Mouse (Mus musculus) liver, adult 2 months (tissue): ENCODE data around the gene Fam32a. TPM values are rescaled to one million over a fixed set of nuclear protein-coding genes. Genes with fewer than 3 reads are reported as not detected.
A peak's percentile ranks its signal among the peaks of the same experiment; 100 is the strongest.

Experiments
- DNase-seq: peaks from one replicate; pipeline ENCODE4 v3.0.0-alpha.2; 2011; ENCODE audit warnings: low read depth, low spot score; ENCODE audit errors: extremely low read depth
- H3K27ac ChIP-seq: fragments of 200-500 bp; replicated peaks from 2 replicates; pipeline ENCODE4 v1.5.1; 2012; ENCODE audit warnings: low read depth, mild to moderate bottlenecking, control low read depth, inconsistent platforms, low read length; ENCODE audit not compliant: insufficient read depth
- H3K27me3 ChIP-seq: fragments of 200-500 bp; 2 replicates; pipeline ENCODE4 v1.6.1; 2012; ENCODE audit warnings: mild to moderate bottlenecking, moderate library complexity, low read length, inconsistent platforms; ENCODE audit not compliant: control insufficient read depth, insufficient read depth
- H3K36me3 ChIP-seq: fragments of 200-500 bp; 2 replicates; pipeline ENCODE4 v1.6.1; 2012; ENCODE audit warnings: low read length, inconsistent platforms; ENCODE audit not compliant: control insufficient read depth, insufficient read depth
- H3K4me1 ChIP-seq: fragments of 200-500 bp; 2 replicates; pipeline ENCODE4 v1.6.1; 2011; ENCODE audit warnings: low read length; ENCODE audit not compliant: control insufficient read depth, insufficient read depth
- H3K4me3 ChIP-seq: fragments of 200-500 bp; 2 replicates; pipeline ENCODE4 v1.5.1; 2011; ENCODE audit warnings: low read depth, mild to moderate bottlenecking, control low read depth, low read length, moderate library complexity; ENCODE audit not compliant: insufficient read depth
- H3K79me2 ChIP-seq: fragments of 200-500 bp; 2 replicates; pipeline ENCODE4 v1.6.1; 2012; ENCODE audit warnings: inconsistent platforms, mild to moderate bottlenecking, low read length, moderate library complexity; ENCODE audit not compliant: control insufficient read depth, insufficient read depth
- H3K9ac ChIP-seq: fragments of 200-500 bp; 2 replicates; pipeline ENCODE4 v1.6.1; 2012; ENCODE audit warnings: low read depth, mild to moderate bottlenecking, control low read depth, inconsistent platforms, low read length
- CTCF ChIP-seq: fragments of 200-500 bp; IDR thresholded peaks from 2 replicates; pipeline ENCODE4 v1.5.1; 2011; ENCODE audit warnings: low read depth, low read length, control low read depth
- POLR2A ChIP-seq: fragments of 200-500 bp; IDR thresholded peaks from 2 replicates; pipeline ENCODE4 v1.6.1; 2011; ENCODE audit warnings: low read length, control low read depth; ENCODE audit not compliant: insufficient read depth; ENCODE audit errors: extremely low read depth
- WGBS: fragments of 180-500 bp; shearing (Covaris S2); methylation state at CpG from one replicate; pipeline ENCODE4 v1.1.7; 2018; 5-methylcytosine and 5-hydroxymethylcytosine counted together
- polyA plus RNA-seq: library from polyadenylated mRNA; depleted of rRNA; stranded (reverse); fragments of >200 nt; gene quantifications from 2 replicates; pipeline ENCODE4 v1.2.3, GENCODE M21; 2012; rRNA removed
- total RNA-seq: library from RNA; depleted of rRNA; stranded (reverse); fragments of >200 nt; gene quantifications from 2 replicates; pipeline ENCODE4 v1.2.3, GENCODE M21; 2014; rRNA removed

The Fam32a gene
- total RNA-seq = 28.6 and 29.5 TPM in 2 replicates
- 18.8 and 28.4 TPM in 2 replicates for polyA plus RNA-seq

DNA sequence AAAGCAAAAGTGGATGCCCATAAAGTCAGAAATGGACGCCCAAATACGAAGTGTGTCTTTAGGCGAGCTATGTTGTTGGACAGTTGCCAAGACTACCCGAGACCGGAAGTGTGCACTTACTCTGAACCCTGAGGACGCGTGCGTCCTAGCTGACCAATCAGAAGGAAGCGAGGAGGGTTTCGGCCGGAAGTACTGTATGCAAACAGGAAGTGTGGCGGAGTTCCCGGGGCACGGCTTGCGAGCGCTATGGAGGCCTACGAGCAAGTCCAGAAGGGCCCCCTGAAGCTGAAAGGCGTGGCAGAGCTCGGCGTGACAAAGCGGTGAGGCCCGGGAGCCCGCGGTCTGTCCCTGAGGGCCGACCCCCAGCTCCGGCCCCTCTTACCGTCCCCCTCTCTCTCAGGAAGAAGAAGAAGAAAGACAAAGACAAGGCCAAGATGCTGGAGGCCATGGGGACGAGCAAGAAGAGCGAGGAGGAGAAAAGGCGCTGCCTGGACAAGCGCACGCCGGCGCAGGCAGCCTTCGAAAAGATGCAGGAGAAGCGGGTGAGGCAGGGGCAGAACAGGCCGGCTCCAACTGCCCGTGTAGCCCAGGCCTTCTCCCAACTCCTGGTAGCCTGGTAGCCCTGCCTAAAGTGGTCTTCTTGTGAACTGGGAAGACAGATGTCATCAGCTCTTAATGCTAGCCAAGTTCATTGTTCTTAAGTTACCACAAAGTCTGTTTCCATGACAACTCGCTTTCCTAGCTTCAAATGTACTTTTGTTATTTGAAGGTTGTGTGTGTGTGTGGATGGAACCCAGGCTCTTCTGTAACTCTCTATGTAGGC is at the start of gene Fam32a:
TSS of gene Fam32a (plus strand) at position 190 of the 823 bp plus-strand sequence.
- H3K27ac ChIP-seq = peak within 1 kb of the TSS; percentile 66
- peak within 1 kb of the TSS; percentile 96 for H3K4me3 ChIP-seq
- H3K27me3 ChIP-seq = no peaks in the 10 kb centered on the region
- DNase-seq = peak; percentile 91
- H3K79me2 ChIP-seq = no peaks in the 10 kb centered on the region
- WGBS = 11% methylated on average over 39 of the region's 39 CpGs
- TF ChIP-seq CTCF = no peak
- peak; percentile 66 for TF ChIP-seq POLR2A
- H3K9ac ChIP-seq = peak within 1 kb of the TSS; percentile 86
- H3K4me1 ChIP-seq = peaks cover 8% of the 10 kb centered on the region
- H3K36me3 ChIP-seq = peaks cover 4% of the 10 kb centered on the region; the same call in 1 of the 2 replicates

DNA sequence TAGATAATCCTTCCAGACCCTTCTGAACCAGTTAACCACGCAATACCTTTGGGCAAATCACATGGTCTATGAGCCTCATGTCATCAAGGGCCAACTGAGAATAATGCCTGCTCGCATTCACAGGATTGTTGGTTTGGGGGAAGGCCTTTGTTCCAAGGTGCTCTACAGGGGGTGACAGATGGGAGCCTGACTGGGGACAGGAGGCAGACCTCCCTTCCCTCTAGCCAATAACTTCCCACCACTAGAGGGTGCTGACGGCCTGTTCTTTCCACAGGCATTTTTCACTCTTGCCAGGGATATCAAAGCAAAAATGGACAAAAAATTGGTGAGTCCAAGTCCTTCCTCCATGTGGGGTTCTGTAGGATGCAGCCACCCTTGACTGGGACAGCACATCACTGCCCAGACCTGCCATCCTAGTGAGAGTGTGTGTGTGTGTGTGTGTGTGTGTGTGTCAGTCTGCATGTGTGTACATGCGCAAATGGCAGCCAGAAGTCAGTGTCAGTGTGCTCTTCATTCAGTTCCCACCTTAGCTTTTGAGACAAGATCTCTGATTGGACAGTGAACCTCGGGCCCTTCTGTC is 42.1 kb upstream of the Fam32a start:
- Histone ChIP-seq H3K4me1 (no peaks in the 10 kb centered on the region), H3K27me3 (no peaks in the 10 kb centered on the region), H3K4me3 (no peak overlapping the region), H3K79me2 (no peaks in the 10 kb centered on the region), H3K27ac (no peak overlapping the region), H3K9ac (no peak overlapping the region), H3K36me3 (peaks cover 39% of the 10 kb centered on the region)
- WGBS = 78% methylated on average over 5 of the region's 5 CpGs
- TF ChIP-seq CTCF = peak; percentile 74
- no peak for TF ChIP-seq POLR2A
- peak; percentile 37 for DNase-seq

DNA sequence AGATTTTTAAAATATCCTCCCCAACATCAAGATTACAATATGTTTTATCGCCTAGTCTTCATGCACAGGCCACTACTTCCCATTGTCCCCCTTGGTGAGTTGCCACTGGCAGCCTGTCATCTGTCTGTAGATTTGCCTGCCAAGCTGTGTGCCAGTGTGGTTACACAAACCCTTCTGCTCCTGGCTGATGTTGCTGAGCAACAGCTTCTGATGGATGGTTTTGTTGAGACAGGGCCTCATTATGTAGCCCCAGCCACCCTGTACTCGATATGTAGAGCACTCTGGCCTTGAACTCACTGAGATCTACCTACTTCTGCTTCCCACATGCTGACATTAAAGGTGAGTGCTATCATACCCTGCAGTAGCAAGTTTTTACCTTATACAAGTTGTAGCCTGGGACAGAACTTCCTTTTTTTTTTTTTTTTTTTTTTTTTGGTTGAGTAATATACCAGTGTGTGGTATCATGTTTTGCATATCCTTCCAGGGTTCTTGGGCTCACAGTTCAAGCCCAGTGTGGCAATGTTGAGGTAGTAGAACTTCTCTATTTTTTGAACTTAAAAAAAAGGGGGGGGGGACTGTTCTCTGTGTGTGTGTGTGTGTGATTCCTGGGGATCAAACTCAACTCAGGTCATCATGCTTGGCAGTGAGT is 35.9 kb upstream of the Fam32a start:
- 63% methylated on average over 2 of the region's 2 CpGs for WGBS

DNA sequence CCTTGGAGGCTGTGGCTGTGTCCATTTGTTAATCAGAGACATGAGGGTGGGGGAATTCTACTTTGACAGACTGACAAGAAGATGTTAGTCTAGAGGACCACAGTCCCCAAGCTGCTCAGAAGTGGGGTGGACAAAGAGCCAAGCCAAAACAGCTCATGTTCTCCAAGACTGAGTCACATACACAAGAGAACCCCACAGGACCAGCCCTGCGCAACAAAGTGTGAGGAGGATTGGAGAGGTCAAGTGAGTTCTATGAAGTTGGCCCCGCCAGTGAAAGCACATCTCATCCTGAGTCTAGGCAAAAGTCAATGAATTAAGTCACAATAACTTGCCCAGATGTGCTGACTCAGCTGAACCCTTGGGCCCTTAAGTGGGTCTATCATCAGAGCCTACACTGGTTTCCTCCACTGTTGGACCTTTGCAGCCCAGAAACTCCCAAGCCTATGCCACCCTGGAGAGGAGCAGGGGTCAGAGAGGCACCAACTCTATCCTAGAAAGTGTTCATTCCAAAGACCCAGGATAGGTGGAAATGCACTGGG is 31.7 kb upstream of the Fam32a start:
- no peaks in the 10 kb centered on the region for H3K4me1 ChIP-seq
- no peak overlapping the region for H3K9ac ChIP-seq
- no peaks in the 10 kb centered on the region for H3K27me3 ChIP-seq
- TF ChIP-seq CTCF = no peak
- H3K27ac ChIP-seq = no peak overlapping the region
- DNase-seq = no peak
- 87% methylated on average over 2 of the region's 2 CpGs for WGBS
- H3K36me3 ChIP-seq = no peaks in the 10 kb centered on the region
- no peak overlapping the region for H3K4me3 ChIP-seq
- no peaks in the 10 kb centered on the region for H3K79me2 ChIP-seq

More for the DNA sequence above, 35.9 kb upstream of the Fam32a start:
- Histone ChIP-seq H3K4me1 (no peaks in the 10 kb centered on the region), H3K27me3 (no peaks in the 10 kb centered on the region), H3K27ac (no peak overlapping the region), H3K4me3 (no peak overlapping the region), H3K36me3 (peaks cover 15% of the 10 kb centered on the region), H3K9ac (no peak overlapping the region), H3K79me2 (no peaks in the 10 kb centered on the region)
- TF ChIP-seq CTCF (no peak), POLR2A (no peak)
- DNase-seq = peak; percentile 37

DNA sequence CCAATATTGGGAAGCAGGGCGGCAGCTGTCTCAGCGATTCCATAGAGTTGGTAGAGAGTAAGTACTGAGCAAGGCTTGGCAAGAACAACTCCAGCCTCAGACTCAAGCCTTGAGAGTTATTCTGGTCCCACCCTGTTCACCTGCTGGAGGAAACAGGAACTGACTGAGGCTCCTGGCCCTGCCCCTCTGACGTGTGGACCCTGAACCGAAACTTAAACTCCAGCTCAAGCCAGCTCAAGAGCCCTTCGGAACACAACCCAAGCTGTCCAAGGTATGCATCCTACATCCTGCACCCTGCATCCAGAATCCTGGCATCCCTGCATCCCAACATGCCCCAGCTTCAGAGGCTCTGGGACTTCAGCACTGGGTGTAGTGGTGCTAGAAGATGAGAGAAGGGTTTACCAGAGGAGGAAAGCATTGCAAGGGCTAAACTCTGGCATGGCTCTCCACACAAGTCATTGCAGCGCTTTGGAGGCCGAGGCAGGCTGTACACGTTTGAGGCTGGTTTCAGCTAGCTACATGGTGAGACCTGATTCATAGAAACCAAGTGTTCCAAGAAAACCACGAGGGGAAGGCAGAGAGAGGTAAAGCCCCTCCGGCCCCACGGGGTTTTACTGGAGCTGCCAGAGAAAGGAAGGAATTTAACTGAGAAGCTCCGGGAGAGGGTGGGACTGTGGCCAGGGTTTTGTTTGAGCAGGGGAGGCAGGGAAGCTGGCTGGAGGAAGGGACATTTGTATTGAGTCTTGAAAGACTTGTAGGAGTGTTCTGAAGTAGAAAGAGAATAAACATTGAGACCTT is 29.9 kb upstream of the Fam32a start, which contains the start of gene Hsh2d:
TSS of gene Hsh2d (plus strand) at position 222 of the 798 bp plus-strand sequence.
- no peak for TF ChIP-seq POLR2A
- TF ChIP-seq CTCF = no peak
- 66% methylated on average over 12 of the region's 12 CpGs for WGBS
- no peak within 1 kb of the TSS for H3K27ac ChIP-seq
- peak within 1 kb of the TSS; percentile 21; the same call in 1 of the 2 replicates for H3K4me3 ChIP-seq
- no peak for DNase-seq
- no peaks in the 10 kb centered on the region for H3K27me3 ChIP-seq
- H3K4me1 ChIP-seq = no peaks in the 10 kb centered on the region
- H3K9ac ChIP-seq = no peak within 1 kb of the TSS
- H3K79me2 ChIP-seq = no peaks in the 10 kb centered on the region
- no peaks in the 10 kb centered on the region for H3K36me3 ChIP-seq
